Mouse (Mus musculus) kidney, adult 2 months (tissue): ENCODE measurements around the gene Srcin1. TPM values are rescaled to one million over a fixed set of nuclear protein-coding genes. Genes with fewer than 3 reads are reported as not detected.

ENCODE experiments used
- DNase-seq: peaks from one replicate; pipeline ENCODE4 v3.0.0; 2021
- H3K27ac ChIP-seq: fragments of 200-500 bp; 2 replicates; pipeline ENCODE4 v1.5.1; 2012; ENCODE audit warnings: low read depth, low read length, control low read depth, inconsistent platforms; ENCODE audit not compliant: insufficient read depth
- H3K27me3 ChIP-seq: fragments of 200-500 bp; replicated peaks from 2 replicates; pipeline ENCODE4 v1.6.1; 2012; ENCODE audit warnings: mild to moderate bottlenecking, moderate library complexity, low read length, inconsistent platforms; ENCODE audit not compliant: control insufficient read depth, insufficient read depth
- H3K36me3 ChIP-seq: fragments of 200-500 bp; 2 replicates; pipeline ENCODE4 v1.6.1; 2012; ENCODE audit warnings: mild to moderate bottlenecking, moderate library complexity, low read length, inconsistent platforms; ENCODE audit not compliant: control insufficient read depth, insufficient read depth
- H3K4me1 ChIP-seq: fragments of 200-500 bp; 2 replicates; pipeline ENCODE4 v1.6.1; 2011; ENCODE audit warnings: low read length; ENCODE audit not compliant: control insufficient read depth, insufficient read depth
- H3K4me3 ChIP-seq: fragments of 200-500 bp; 2 replicates; pipeline ENCODE4 v1.5.1; 2011; ENCODE audit warnings: mild to moderate bottlenecking, low read depth, low read length, control low read depth; ENCODE audit not compliant: insufficient read depth
- CTCF ChIP-seq: fragments of 200-500 bp; conservative IDR thresholded peaks from 2 replicates; pipeline ENCODE4 v1.5.1; 2011; ENCODE audit warnings: low read depth, mild to moderate bottlenecking, control low read depth, low read length, moderate library complexity, mixed read lengths; ENCODE audit not compliant: insufficient read depth, insufficient read length
- POLR2A ChIP-seq: fragments of 200-500 bp; IDR thresholded peaks from one replicate; pipeline ENCODE4 v1.6.1; 2011; ENCODE audit warnings: low read depth, low read length, control low read depth
- WGBS: fragments of 180-500 bp; shearing (Covaris S2); methylation state at CpG from one replicate; pipeline ENCODE4 v1.1.7; 2018; 5-methylcytosine and 5-hydroxymethylcytosine counted together
- polyA plus RNA-seq: library from polyadenylated mRNA; depleted of rRNA; stranded (reverse); fragments of >200 nt; gene quantifications from 2 replicates; pipeline ENCODE4 v1.2.3, GENCODE M21; 2012

Gene Srcin1
- polyA plus RNA-seq, 1 experiment, result 13.0 TPM

- H3K27ac ChIP-seq, result no peak overlapping the region
- H3K4me1 ChIP-seq, result peaks cover 7% of the 10 kb centered on the region; the same call in 1 of the 2 replicates
- H3K4me3 ChIP-seq, result no peak overlapping the region
- H3K36me3 ChIP-seq, result no peaks in the 10 kb centered on the region
- H3K27me3 ChIP-seq, result no peaks in the 10 kb centered on the region
- no peak for TF ChIP-seq POLR2A
- no peak for TF ChIP-seq CTCF
- DNase-seq, result peak; percentile 65
- 77% methylated on average over 3 of the region's 3 CpGs for WGBS
Measured at GRCm38 (mm10) chr11:97492836-97493235, 83.2 kb downstream of the Srcin1 start.

- H3K36me3 ChIP-seq, result no peaks in the 10 kb centered on the region
Measured at GRCm38 (mm10) chr11:97491640-97492039, 84.3 kb downstream of the Srcin1 start.

GRCm38 (mm10) chr11:97489589-97490324, 86.2 kb downstream of the Srcin1 start:
- WGBS, result 46% methylated on average over 16 of the region's 16 CpGs
- H3K27me3 ChIP-seq, result no peaks in the 10 kb centered on the region
- no peak overlapping the region for H3K4me3 ChIP-seq
- H3K4me1 ChIP-seq, result no peaks in the 10 kb centered on the region
- DNase-seq, result peak; percentile 81
- H3K36me3 ChIP-seq, result no peaks in the 10 kb centered on the region
- H3K27ac ChIP-seq, result no peak overlapping the region
- no peak for TF ChIP-seq POLR2A
- TF ChIP-seq CTCF, result peak; percentile 96

More at GRCm38 (mm10) chr11:97491640-97492039, 84.3 kb downstream of the Srcin1 start:
- DNase-seq, result no peak
- Histone ChIP-seq H3K4me3 (no peak overlapping the region), H3K4me1 (no peaks in the 10 kb centered on the region), H3K27me3 (no peaks in the 10 kb centered on the region), H3K27ac (no peak overlapping the region)
- WGBS, result 75% methylated on average over 10 of the region's 10 CpGs
- TF ChIP-seq CTCF (no peak), POLR2A (no peak)

GRCm38 (mm10) chr11:97487656-97488055, 88.3 kb downstream of the Srcin1 start:
- no peak overlapping the region for H3K27ac ChIP-seq
- no peak overlapping the region for H3K4me3 ChIP-seq
- no peaks in the 10 kb centered on the region for H3K27me3 ChIP-seq
- no peak for TF ChIP-seq CTCF
- no peak for TF ChIP-seq POLR2A
- H3K4me1 ChIP-seq, result no peaks in the 10 kb centered on the region
- WGBS, result 60% methylated on average over 3 of the region's 3 CpGs
- no peaks in the 10 kb centered on the region for H3K36me3 ChIP-seq
- no peak for DNase-seq

- Histone ChIP-seq H3K4me1 (no peaks in the 10 kb centered on the region), H3K27ac (no peak overlapping the region), H3K36me3 (no peaks in the 10 kb centered on the region), H3K4me3 (no peak overlapping the region), H3K27me3 (no peaks in the 10 kb centered on the region)
- TF ChIP-seq POLR2A, result no peak
- 60% methylated on average over 8 of the region's 8 CpGs for WGBS
- no peak for DNase-seq
Measured at GRCm38 (mm10) chr11:97485661-97486060, 90.3 kb downstream of the Srcin1 start.

- WGBS, result 56% methylated on average over 8 of the region's 8 CpGs
Measured at GRCm38 (mm10) chr11:97479824-97480223, 96.2 kb downstream of the Srcin1 start.

GRCm38 (mm10) chr11:97479085-97479484, 96.9 kb downstream of the Srcin1 start:
- H3K27me3 ChIP-seq, result no peaks in the 10 kb centered on the region
- TF ChIP-seq CTCF (no peak), POLR2A (no peak)
- no peaks in the 10 kb centered on the region for H3K4me1 ChIP-seq
- WGBS, result 72% methylated on average over 10 of the region's 10 CpGs
- no peaks in the 10 kb centered on the region for H3K36me3 ChIP-seq
- DNase-seq, result no peak
- no peak overlapping the region for H3K4me3 ChIP-seq
- H3K27ac ChIP-seq, result no peak overlapping the region

More at GRCm38 (mm10) chr11:97479824-97480223, 96.2 kb downstream of the Srcin1 start:
- Histone ChIP-seq H3K36me3 (no peaks in the 10 kb centered on the region), H3K27me3 (no peaks in the 10 kb centered on the region), H3K4me1 (no peaks in the 10 kb centered on the region), H3K27ac (no peak overlapping the region), H3K4me3 (no peak overlapping the region)
- no peak for DNase-seq
- TF ChIP-seq POLR2A (no peak), CTCF (no peak)
